Mouse (Mus musculus) small intestine, adult 2 months (tissue): ENCODE results near the gene Xrcc1.

Experiments
- CTCF ChIP-seq: fragments of 200-500 bp; IDR thresholded peaks from 2 replicates; pipeline ENCODE4 v1.5.1; 2012; ENCODE audit warnings: low read depth, mild to moderate bottlenecking, control low read depth, inconsistent platforms, low read length, moderate library complexity, mixed read lengths; ENCODE audit not compliant: insufficient replicate concordance, insufficient read length; ENCODE audit errors: extremely low read depth
- POLR2A ChIP-seq: fragments of 200-500 bp; IDR thresholded peaks from 2 replicates; pipeline ENCODE4 v1.6.1; 2012; ENCODE audit warnings: low read depth, mild to moderate bottlenecking, control low read depth, inconsistent platforms, low read length, moderate library complexity

DNA sequence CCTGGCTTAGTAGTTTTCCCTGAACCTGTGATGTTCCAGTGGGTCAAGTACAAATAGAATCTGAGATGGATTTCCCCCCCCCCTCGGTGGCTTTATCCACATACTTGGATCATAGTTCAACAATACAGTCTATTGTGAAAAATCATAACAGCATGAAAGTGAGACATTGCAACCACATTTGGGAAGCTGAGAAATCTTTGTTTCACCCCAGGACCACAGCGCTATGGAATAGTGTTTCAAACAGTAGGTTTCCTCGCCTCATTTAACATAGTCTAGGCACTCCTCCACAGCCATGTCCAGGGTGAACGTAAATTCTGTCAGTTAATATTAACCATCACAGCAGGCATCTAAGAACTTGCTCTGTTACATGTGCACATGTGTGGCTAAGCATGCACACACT is 9.0 kb upstream of the Xrcc1 start:
- TF ChIP-seq POLR2A (no peak), CTCF (no peak)
